Mouse (Mus musculus): ENCODE data around the gene Tmem107. TPM values are rescaled to one million over a fixed set of nuclear protein-coding genes. Genes with fewer than 3 reads are reported as not detected.
A peak's percentile ranks its signal among the peaks of the same experiment; 100 is the strongest.

The Tmem107 gene
- total and polyA plus RNA-seq, 3 experiments: 17.2 to 70.8 (median 38.2) TPM

- ATAC-seq (ENCODE audit: extremely low read depth, insufficient number of reproducible peaks, low FRiP score, poor library complexity, severe bottlenecking) (no peak), DNase-seq (ENCODE audit: low spot score) (no peak)
- no peaks in the 10 kb centered on the region for H3K9me3 ChIP-seq (replicated peaks)
- H3K27me3 ChIP-seq (ENCODE audit: insufficient read depth, low read length): no peaks in the 10 kb centered on the region; the same call in 1 of the 2 replicates
- TF ChIP-seq CTCF (IDR thresholded peaks at IDR 0.05; ENCODE audit: low read depth, low read length) (no peak), GATA1 (IDR thresholded peaks at IDR 0.05; ENCODE audit: borderline replicate concordance, low read length) (no peak), TAL1 (conservative IDR thresholded peaks at IDR 0.05; ENCODE audit: low read depth, low read length) (no peak), POLR2AphosphoS5 (IDR thresholded peaks at IDR 0.05; ENCODE audit: insufficient replicate concordance, low read depth, low read length) (no peak), GATA2 (IDR thresholded peaks at IDR 0.05; ENCODE audit: borderline replicate concordance, low read depth, low read length) (no peak)
- peaks cover 57% of the 10 kb centered on the region for H3K36me3 ChIP-seq (replicated peaks)
- H3K4me1 ChIP-seq (ENCODE audit: insufficient read depth, low read depth, low read length): peaks cover 37% of the 10 kb centered on the region
- H3K4me3 ChIP-seq (ENCODE audit: low read depth, low read length): no peak overlapping the region
Measured at GRCm38 (mm10) chr11:69053848-69054247, 16.8 kb upstream of the Tmem107 start.

DNA sequence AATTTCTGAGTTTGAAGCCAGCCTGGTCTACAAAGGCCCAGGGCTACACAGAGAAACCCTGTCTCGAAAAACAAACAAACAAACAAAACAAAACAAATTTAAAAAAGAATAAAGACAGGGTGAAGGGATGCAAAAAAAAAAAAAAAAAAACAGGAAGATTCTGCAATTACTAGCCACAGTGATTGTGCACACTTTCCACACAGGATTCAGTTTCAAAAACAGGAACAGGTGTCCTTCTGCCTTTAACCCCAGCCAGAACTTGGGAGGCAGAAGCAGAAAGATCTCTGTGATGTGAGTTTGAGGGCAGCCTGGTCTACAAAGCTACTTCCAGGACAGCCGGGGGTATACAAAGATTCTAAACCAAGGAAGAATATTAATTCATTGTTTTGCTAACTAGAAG lies 12.3 kb upstream of the Tmem107 start:
- Histone ChIP-seq H3K36me3 (replicated peaks) (peaks cover 18% of the 10 kb centered on the region), H3K4me1 (ENCODE audit: insufficient read depth, low read depth, low read length) (peaks cover 35% of the 10 kb centered on the region), H3K4me3 (ENCODE audit: low read depth, low read length) (peak overlapping the region; percentile 91), H3K27me3 (ENCODE audit: insufficient read depth, low read length) (no peaks in the 10 kb centered on the region), H3K9me3 (replicated peaks) (no peaks in the 10 kb centered on the region)
- no peak for ATAC-seq (ENCODE audit: extremely low read depth, insufficient number of reproducible peaks, low FRiP score, poor library complexity, severe bottlenecking)
- no peak for TF ChIP-seq POLR2AphosphoS5 (IDR thresholded peaks at IDR 0.05; ENCODE audit: insufficient replicate concordance, low read depth, low read length)
- TF ChIP-seq TAL1 (conservative IDR thresholded peaks at IDR 0.05; ENCODE audit: low read depth, low read length): no peak
- no peak for TF ChIP-seq GATA1 (IDR thresholded peaks at IDR 0.05; ENCODE audit: borderline replicate concordance, low read length)
- no peak for TF ChIP-seq CTCF (IDR thresholded peaks at IDR 0.05; ENCODE audit: low read depth, low read length)
- TF ChIP-seq GATA2 (IDR thresholded peaks at IDR 0.05; ENCODE audit: borderline replicate concordance, low read depth, low read length): no peak
- DNase-seq (ENCODE audit: low spot score): no peak

DNA sequence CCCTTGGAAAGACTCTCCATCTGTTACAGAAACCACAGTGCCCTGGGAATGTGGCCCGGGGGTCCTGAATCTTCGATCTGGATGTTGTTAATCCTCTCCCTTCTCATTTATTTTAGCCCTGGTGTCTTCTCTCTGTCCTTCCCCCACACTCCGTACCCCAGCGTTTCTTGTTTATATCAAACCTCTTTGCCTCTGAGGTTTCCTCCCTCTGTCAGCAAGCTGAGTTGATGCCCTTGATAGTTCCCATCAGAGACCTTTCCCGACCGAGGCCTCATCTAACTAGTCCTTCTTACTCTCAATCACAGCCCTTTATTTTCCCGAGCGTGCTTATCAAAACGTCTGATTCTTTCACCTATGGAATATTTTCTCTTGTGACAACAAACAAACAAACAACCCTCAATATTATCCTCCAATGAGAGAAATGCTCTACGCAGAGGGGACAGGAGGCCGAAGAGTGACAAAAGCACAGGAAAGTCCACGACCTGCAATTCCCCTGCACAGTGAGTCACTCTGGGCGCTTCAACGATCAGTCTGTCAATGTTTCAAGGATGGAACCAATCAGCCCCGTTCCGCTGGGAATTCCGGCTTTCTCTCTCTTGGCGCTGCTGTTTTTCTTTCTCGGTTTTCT lies 11.8 kb upstream of the Tmem107 start:
- DNase-seq (ENCODE audit: low spot score) (no peak), ATAC-seq (ENCODE audit: extremely low read depth, insufficient number of reproducible peaks, low FRiP score, poor library complexity, severe bottlenecking) (no peak)
- H3K36me3 ChIP-seq (replicated peaks): peaks cover 14% of the 10 kb centered on the region
- H3K27me3 ChIP-seq (ENCODE audit: insufficient read depth, low read length): no peaks in the 10 kb centered on the region
- TF ChIP-seq GATA1 (IDR thresholded peaks at IDR 0.05; ENCODE audit: borderline replicate concordance, low read length): no peak
- no peak for TF ChIP-seq GATA2 (IDR thresholded peaks at IDR 0.05; ENCODE audit: borderline replicate concordance, low read depth, low read length)
- TF ChIP-seq POLR2AphosphoS5 (IDR thresholded peaks at IDR 0.05; ENCODE audit: insufficient replicate concordance, low read depth, low read length): no peak
- TF ChIP-seq CTCF (IDR thresholded peaks at IDR 0.05; ENCODE audit: low read depth, low read length): no peak
- no peak for TF ChIP-seq TAL1 (conservative IDR thresholded peaks at IDR 0.05; ENCODE audit: low read depth, low read length)
- peak overlapping the region; percentile 91 for H3K4me3 ChIP-seq (ENCODE audit: low read depth, low read length)
- H3K9me3 ChIP-seq (replicated peaks): no peaks in the 10 kb centered on the region
- H3K4me1 ChIP-seq (ENCODE audit: insufficient read depth, low read depth, low read length): peaks cover 39% of the 10 kb centered on the region

DNA sequence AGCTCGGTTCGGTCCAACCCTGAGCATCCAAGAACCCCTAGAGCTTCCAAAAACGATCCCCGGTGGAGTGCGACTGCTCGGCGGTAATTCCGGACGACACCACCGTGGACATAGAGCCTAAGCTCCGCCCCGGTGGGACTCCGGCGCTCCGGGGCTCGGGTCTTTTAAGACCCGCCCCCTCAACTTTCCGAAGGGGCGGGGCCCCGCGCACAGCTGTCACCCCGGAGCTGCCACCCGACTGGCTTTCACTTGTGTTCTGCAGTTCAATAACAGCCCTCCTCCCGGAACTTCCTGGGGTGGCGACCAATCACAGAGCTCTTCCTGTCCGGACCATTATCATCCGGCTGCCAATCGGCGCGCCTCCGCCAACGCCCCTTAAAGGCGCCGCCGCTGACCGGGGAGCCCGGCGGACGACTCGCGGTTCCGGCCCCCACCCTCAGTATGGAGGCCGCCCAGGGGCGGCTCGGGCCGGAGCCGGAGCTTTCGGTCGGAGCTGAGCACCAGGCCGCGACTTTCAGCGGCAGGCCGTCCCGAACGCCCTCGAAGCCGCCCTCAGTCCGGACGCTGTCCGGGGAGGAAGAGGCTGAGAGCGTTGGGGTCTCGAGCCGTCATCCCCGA lies 11.1 kb upstream of the Tmem107 start, which contains the start of gene Borcs6:
Borcs6 (plus strand) TSS at position 361 of the 618 bp plus-strand sequence.
- Histone ChIP-seq H3K36me3 (replicated peaks) (peaks cover 7% of the 10 kb centered on the region), H3K9me3 (replicated peaks) (no peaks in the 10 kb centered on the region), H3K4me1 (ENCODE audit: insufficient read depth, low read depth, low read length) (peaks cover 45% of the 10 kb centered on the region), H3K27me3 (ENCODE audit: insufficient read depth, low read length) (no peaks in the 10 kb centered on the region), H3K4me3 (ENCODE audit: low read depth, low read length) (peak within 1 kb of the TSS; percentile 91)
- TF ChIP-seq TAL1 (conservative IDR thresholded peaks at IDR 0.05; ENCODE audit: low read depth, low read length) (no peak), POLR2AphosphoS5 (IDR thresholded peaks at IDR 0.05; ENCODE audit: insufficient replicate concordance, low read depth, low read length) (no peak), GATA1 (IDR thresholded peaks at IDR 0.05; ENCODE audit: borderline replicate concordance, low read length) (no peak)
- DNase-seq (ENCODE audit: low spot score) (peak; percentile 98), ATAC-seq (ENCODE audit: extremely low read depth, insufficient number of reproducible peaks, low FRiP score, poor library complexity, severe bottlenecking) (peak; percentile 85)

GRCm38 (mm10) chr11:69059975-69060411 lies 10.6 kb upstream of the Tmem107 start:
- no peaks in the 10 kb centered on the region for H3K27me3 ChIP-seq (ENCODE audit: insufficient read depth, low read length)
- peak overlapping the region; percentile 91 for H3K4me3 ChIP-seq (ENCODE audit: low read depth, low read length)
- H3K4me1 ChIP-seq (ENCODE audit: insufficient read depth, low read depth, low read length): peaks cover 50% of the 10 kb centered on the region
- DNase-seq (ENCODE audit: low spot score): peak; percentile 52
- ATAC-seq (ENCODE audit: extremely low read depth, insufficient number of reproducible peaks, low FRiP score, poor library complexity, severe bottlenecking): no peak
- H3K9me3 ChIP-seq (replicated peaks): no peaks in the 10 kb centered on the region
- peaks cover 7% of the 10 kb centered on the region for H3K36me3 ChIP-seq (replicated peaks)
- TF ChIP-seq GATA2 (IDR thresholded peaks at IDR 0.05; ENCODE audit: borderline replicate concordance, low read depth, low read length) (no peak), GATA1 (IDR thresholded peaks at IDR 0.05; ENCODE audit: borderline replicate concordance, low read length) (no peak), TAL1 (conservative IDR thresholded peaks at IDR 0.05; ENCODE audit: low read depth, low read length) (no peak), CTCF (IDR thresholded peaks at IDR 0.05; ENCODE audit: low read depth, low read length) (no peak), POLR2AphosphoS5 (IDR thresholded peaks at IDR 0.05; ENCODE audit: insufficient replicate concordance, low read depth, low read length) (no peak)

DNA sequence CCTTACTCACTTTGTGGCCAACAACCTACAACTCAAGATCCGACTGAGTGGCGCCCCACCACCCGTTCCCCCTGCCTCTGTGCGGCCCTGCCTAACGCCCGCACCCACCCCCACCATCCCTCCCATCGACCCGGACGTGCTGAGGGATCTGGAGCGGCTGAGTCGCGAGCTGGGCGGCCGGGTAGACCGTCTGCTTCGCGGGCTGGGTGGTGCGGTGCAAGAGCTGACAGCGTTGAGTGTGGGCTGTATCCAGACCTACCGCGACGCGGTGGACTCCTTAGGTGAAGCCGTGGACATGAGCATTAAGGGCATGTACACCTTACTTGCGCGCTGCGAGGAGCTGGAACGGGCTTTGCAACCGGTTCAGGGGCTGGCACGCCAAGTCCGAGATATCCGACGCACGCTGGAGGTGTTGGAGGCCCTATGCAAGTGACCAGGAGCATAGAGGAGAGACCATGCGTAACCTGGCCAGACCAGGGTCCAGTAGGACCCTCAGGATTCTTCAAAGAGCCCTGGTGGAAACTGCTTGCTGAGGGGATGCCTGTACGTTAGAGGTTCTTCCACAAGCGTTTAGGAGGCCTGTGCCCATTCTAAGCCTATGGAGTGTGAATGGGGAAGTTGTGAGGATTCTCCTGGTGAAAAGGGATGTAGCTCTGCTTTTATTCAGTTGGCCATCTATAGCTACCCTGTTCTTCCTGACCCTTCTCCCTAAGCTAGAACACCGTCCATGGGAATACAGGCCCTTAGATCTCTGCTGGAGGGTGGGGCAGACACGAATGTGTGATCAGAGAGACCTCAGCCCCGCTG lies 10.0 kb upstream of the Tmem107 start:
- no peak for ATAC-seq (ENCODE audit: extremely low read depth, insufficient number of reproducible peaks, low FRiP score, poor library complexity, severe bottlenecking)
- no peak for TF ChIP-seq GATA1 (IDR thresholded peaks at IDR 0.05; ENCODE audit: borderline replicate concordance, low read length)
- no peak for TF ChIP-seq TAL1 (conservative IDR thresholded peaks at IDR 0.05; ENCODE audit: low read depth, low read length)
- TF ChIP-seq POLR2AphosphoS5 (IDR thresholded peaks at IDR 0.05; ENCODE audit: insufficient replicate concordance, low read depth, low read length): no peak
- TF ChIP-seq CTCF (IDR thresholded peaks at IDR 0.05; ENCODE audit: low read depth, low read length): no peak
- TF ChIP-seq GATA2 (IDR thresholded peaks at IDR 0.05; ENCODE audit: borderline replicate concordance, low read depth, low read length): no peak

More for the DNA sequence above, 10.0 kb upstream of the Tmem107 start:
- no peaks in the 10 kb centered on the region for H3K27me3 ChIP-seq (ENCODE audit: insufficient read depth, low read length)
- no peak for DNase-seq (ENCODE audit: low spot score)
- H3K4me3 ChIP-seq (ENCODE audit: low read depth, low read length): peak overlapping the region; percentile 91
- peaks cover 4% of the 10 kb centered on the region for H3K36me3 ChIP-seq (replicated peaks)
- no peaks in the 10 kb centered on the region for H3K9me3 ChIP-seq (replicated peaks)
- H3K4me1 ChIP-seq (ENCODE audit: insufficient read depth, low read depth, low read length): peaks cover 50% of the 10 kb centered on the region
